Mouse (Mus musculus) midbrain, embryonic 13.5 days (tissue): ENCODE results near the gene Kif23. TPM values are rescaled to one million over a fixed set of nuclear protein-coding genes. Genes with fewer than 3 reads are reported as not detected.

Source experiments
- ATAC-seq: fragments of 200-750 bp; cut with Nextera tagmentation; 2 replicates; pipeline ENCODE4 v1.8.0; 2017; ENCODE audit warnings: mild to moderate bottlenecking, moderate TSS enrichment, moderate library complexity
- H3K27ac ChIP-seq: fragments of 300-500 bp; sonication (generic); 2 replicates; pipeline ENCODE4 v1.5.1; 2015; ENCODE audit warnings: inconsistent platforms, mild to moderate bottlenecking, moderate library complexity
- H3K27me3 ChIP-seq: fragments of 300-500 bp; sonication (generic); 2 replicates; pipeline ENCODE4 v1.6.1; 2015; ENCODE audit warnings: mild to moderate bottlenecking, inconsistent platforms
- H3K36me3 ChIP-seq: fragments of 300-500 bp; sonication (generic); 2 replicates; pipeline ENCODE4 v1.6.1; 2015; ENCODE audit warnings: mild to moderate bottlenecking, inconsistent platforms
- H3K4me1 ChIP-seq: fragments of 300-500 bp; sonication (generic); replicated peaks from 2 replicates; pipeline ENCODE4 v1.6.1; 2015; ENCODE audit warnings: inconsistent platforms
- H3K4me2 ChIP-seq: fragments of 300-500 bp; sonication (generic); replicated peaks from 2 replicates; pipeline ENCODE4 v1.6.1; 2015; ENCODE audit warnings: moderate library complexity, mild to moderate bottlenecking, inconsistent platforms
- H3K4me3 ChIP-seq: fragments of 300-500 bp; sonication (generic); replicated peaks from 2 replicates; pipeline ENCODE4 v1.5.1; 2015; ENCODE audit warnings: mild to moderate bottlenecking, inconsistent platforms
- H3K9ac ChIP-seq: fragments of 300-500 bp; sonication (generic); replicated peaks from 2 replicates; pipeline ENCODE4 v1.6.1; 2015; ENCODE audit warnings: mild to moderate bottlenecking, inconsistent platforms
- H3K9me3 ChIP-seq: fragments of 300-500 bp; sonication (generic); 2 replicates; pipeline ENCODE4 v1.6.1; 2016; ENCODE audit warnings: mild to moderate bottlenecking, inconsistent platforms
- WGBS: fragments of 180-500 bp; shearing (Covaris S2); methylation state at CpG from one replicate; pipeline ENCODE4 v1.1.7; 2015; 5-methylcytosine and 5-hydroxymethylcytosine counted together
- polyA plus RNA-seq: library from polyadenylated mRNA; unstranded; fragments of >200 nt; fragmentation: Nextera tagmentation; extraction: Ambion mirVana; gene quantifications from 2 replicates; pipeline ENCODE4 v1.2.1, GENCODE M21; 2015

The Kif23 gene
- polyA plus RNA-seq, 1 experiment from 2014 or later, result 40.1 TPM

DNA sequence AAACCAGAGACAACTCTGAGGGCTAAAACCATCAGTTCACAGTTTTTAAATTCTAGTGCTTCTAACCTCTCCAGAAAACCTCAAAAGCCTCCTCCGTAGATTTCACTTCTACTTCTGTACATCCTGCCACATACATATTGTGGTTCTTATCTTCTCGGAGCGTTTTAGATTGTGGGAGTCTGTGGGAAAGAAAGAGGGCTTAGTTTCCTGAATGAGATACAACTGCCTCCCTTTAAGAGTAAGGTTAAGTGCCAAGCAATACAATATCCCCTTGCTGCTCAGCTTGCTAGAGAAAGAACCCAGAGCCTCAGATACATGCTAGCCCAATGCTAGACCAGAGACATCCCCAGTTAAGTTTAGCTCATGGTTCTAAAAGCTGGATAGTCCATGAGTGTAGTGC lies 14.6 kb downstream of the Kif23 start:
- H3K27me3 ChIP-seq, result no peaks in the 10 kb centered on the region
- H3K36me3 ChIP-seq, result peaks cover 48% of the 10 kb centered on the region
- no peak overlapping the region for H3K27ac ChIP-seq
- H3K4me1 ChIP-seq, result no peaks in the 10 kb centered on the region
- no peaks in the 10 kb centered on the region for H3K9me3 ChIP-seq
- no peak for ATAC-seq
- WGBS, result 91% methylated on average over 3 of the region's 3 CpGs
- H3K4me3 ChIP-seq, result no peak overlapping the region
- H3K9ac ChIP-seq, result no peak overlapping the region
- no peak overlapping the region for H3K4me2 ChIP-seq

DNA sequence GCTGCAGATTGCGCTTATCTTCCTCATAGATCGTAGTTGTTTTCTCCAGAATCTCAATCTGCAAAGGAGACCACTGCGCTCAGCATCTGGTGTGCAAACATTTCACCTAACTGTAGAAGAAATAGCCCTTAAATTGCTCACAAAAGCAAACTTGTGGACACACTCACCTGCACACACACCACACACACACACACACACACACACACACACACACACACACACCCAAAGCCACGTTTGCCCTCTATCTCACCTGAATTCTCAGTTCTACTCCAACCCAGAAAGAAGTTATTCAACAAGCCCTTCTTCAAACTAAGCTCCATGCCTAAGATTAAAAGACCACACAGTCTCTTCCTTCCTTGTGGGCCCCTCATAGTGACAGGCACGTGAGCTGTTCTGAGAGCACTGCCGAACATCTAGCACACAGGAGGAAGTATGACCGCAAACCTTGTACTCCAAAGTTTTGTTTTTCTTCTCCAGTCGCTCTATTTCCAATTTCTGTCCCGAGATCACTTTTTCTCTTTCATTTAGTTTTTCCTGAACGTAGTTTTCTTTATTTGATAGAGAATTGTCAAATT lies 21.4 kb downstream of the Kif23 start:
- Histone ChIP-seq H3K9me3 (no peaks in the 10 kb centered on the region), H3K9ac (no peak overlapping the region), H3K4me3 (no peak overlapping the region), H3K4me2 (no peak overlapping the region), H3K36me3 (peaks cover 44% of the 10 kb centered on the region), H3K27me3 (no peaks in the 10 kb centered on the region), H3K4me1 (no peaks in the 10 kb centered on the region), H3K27ac (no peak overlapping the region)
- ATAC-seq, result no peak
- WGBS, result 92% methylated on average over 10 of the region's 10 CpGs

DNA sequence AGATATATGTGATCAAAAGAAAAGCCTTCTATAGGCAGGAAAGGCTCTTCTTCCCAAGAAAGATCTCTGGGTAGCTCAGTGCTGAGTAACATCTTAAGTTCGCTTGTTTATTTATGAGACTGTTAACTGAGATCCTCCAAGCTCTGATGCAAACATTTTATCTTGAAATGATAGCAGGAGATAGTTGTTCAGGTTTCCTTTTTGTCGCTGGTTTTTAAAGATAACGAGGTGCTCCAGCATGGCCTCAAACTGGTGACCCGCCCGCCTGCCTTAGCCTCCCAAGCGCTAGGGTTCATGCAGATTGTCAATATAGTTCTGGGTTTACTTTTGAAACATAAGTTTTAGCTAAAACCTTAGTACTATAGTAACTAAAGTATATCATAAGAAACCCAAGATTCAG lies 26.2 kb downstream of the Kif23 start:
- Histone ChIP-seq H3K36me3 (peaks cover 35% of the 10 kb centered on the region), H3K27me3 (no peaks in the 10 kb centered on the region), H3K4me3 (no peak overlapping the region), H3K4me1 (peaks cover 2% of the 10 kb centered on the region; the same call in 1 of the 2 replicates), H3K4me2 (no peak overlapping the region), H3K27ac (no peak overlapping the region), H3K9ac (no peak overlapping the region), H3K9me3 (no peaks in the 10 kb centered on the region)
- 96% methylated on average over 6 of the region's 6 CpGs for WGBS
- no peak for ATAC-seq

DNA sequence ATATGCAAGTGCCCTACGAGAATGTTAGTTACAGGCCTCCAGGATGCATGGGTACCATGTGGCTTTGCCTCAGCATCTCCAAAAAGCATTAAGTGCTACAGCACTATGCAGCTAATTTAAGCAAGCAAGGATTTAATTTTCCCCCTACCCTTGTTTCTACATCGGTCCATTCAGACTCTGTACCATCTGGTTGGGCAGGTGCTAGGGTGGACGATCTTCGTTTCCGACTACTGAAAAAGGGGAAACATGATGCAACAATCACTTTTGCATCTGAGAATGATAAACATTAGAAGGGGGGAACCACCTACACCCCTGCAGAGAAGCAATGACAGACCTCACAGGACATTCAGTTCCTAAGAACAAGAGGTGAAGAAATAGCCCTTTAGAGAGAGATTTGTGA lies 27.1 kb downstream of the Kif23 start:
- H3K4me3 ChIP-seq, result no peak overlapping the region
- H3K9me3 ChIP-seq, result no peaks in the 10 kb centered on the region
- ATAC-seq, result no peak
- WGBS, result 96% methylated on average over 5 of the region's 5 CpGs
- H3K4me1 ChIP-seq, result peaks cover 6% of the 10 kb centered on the region; the same call in 1 of the 2 replicates
- H3K4me2 ChIP-seq, result no peak overlapping the region
- H3K9ac ChIP-seq, result 0 out of 2 replicates have a peak overlapping the region, but pooled peaks have one; percentile 15
- no peaks in the 10 kb centered on the region for H3K27me3 ChIP-seq
- H3K36me3 ChIP-seq, result peaks cover 28% of the 10 kb centered on the region
- H3K27ac ChIP-seq, result no peak overlapping the region

DNA sequence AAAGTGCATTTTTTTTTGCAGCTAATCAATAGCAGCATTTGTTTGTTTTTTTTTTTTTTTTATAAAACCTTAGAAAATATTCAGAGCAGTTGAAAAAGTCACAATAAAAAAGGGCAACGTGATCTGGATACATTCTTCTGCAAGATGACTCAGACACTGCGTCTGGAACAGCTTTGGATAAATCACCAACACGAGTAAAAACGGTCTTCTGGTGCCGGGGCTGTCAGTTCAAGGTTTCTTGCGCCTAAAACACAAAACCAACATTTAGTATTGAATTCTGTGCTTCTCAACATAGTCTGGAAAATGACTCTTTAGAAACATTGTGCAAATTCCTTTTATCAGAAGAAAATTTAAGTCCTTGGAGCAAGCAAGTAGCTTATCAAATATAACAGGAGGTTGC lies 29.1 kb downstream of the Kif23 start:
- WGBS, result 93% methylated on average over 6 of the region's 6 CpGs

DNA sequence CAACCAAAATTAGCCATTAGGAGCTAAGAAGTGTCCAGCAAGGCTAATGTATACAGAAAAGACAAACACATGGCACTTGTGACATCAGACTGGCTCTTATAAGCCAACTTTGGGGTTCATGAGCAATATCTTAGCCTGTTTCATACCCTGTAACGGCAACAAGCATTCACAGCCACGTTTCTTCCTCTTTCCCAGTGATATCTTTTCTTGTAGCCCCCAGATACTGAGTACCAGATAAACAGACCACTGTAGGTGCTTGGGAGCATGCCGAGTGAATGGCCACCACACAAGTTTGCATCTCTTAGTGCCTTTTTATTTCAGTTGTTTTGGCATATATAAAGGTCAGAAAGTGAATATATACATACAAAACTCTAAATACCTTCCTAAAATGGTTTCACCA lies 29.6 kb downstream of the Kif23 start:
- H3K27me3 ChIP-seq, result no peaks in the 10 kb centered on the region
- H3K4me2 ChIP-seq, result no peak overlapping the region
- H3K9me3 ChIP-seq, result no peaks in the 10 kb centered on the region
- no peak overlapping the region for H3K4me3 ChIP-seq
- peaks cover 23% of the 10 kb centered on the region for H3K4me1 ChIP-seq
- ATAC-seq, result no peak
- H3K9ac ChIP-seq, result no peak overlapping the region
- no peak overlapping the region for H3K27ac ChIP-seq
- 89% methylated on average over 3 of the region's 3 CpGs for WGBS
- peaks cover 29% of the 10 kb centered on the region for H3K36me3 ChIP-seq

More for the DNA sequence above, 29.1 kb downstream of the Kif23 start:
- H3K9ac ChIP-seq, result no peak overlapping the region
- peaks cover 26% of the 10 kb centered on the region for H3K36me3 ChIP-seq
- H3K9me3 ChIP-seq, result no peaks in the 10 kb centered on the region
- peaks cover 20% of the 10 kb centered on the region for H3K4me1 ChIP-seq
- no peak for ATAC-seq
- no peak overlapping the region for H3K4me2 ChIP-seq
- no peaks in the 10 kb centered on the region for H3K27me3 ChIP-seq
- no peak overlapping the region for H3K27ac ChIP-seq
- no peak overlapping the region for H3K4me3 ChIP-seq

DNA sequence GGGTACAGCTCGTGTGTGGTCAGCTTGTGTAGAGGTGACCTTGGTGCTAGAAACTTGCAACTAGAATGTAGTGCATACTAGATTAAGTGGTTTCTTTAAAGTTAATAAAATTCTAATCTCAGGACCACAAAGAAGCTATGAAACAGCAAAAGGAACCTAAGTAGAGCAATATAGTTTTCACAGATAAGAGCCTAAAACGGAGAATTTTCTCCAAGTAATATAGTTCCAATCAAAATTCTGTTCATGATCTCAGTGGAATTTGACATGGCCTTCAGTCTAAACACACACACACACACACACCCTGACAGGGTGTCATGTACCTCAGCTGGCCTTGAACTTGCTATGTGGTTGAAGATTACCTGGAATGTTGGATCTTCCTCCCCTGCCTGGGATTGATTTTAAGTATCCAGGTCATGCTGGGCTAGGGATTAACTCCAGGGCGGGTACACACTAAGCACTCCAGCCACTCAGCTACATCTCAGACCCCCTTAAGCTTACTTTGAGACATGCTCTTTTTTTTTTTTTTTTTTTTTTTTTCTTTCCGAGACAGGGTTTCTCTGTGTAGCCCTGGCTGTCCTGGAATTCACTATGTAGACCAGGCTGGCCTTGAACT lies 31.1 kb downstream of the Kif23 start:
- Histone ChIP-seq H3K9ac (peak overlapping the region; percentile 69), H3K27me3 (no peaks in the 10 kb centered on the region), H3K36me3 (peaks cover 39% of the 10 kb centered on the region), H3K4me3 (peak overlapping the region; percentile 87), H3K4me1 (peaks cover 23% of the 10 kb centered on the region), H3K9me3 (no peaks in the 10 kb centered on the region), H3K4me2 (peak overlapping the region; percentile 80), H3K27ac (peak overlapping the region; percentile 92)
- 40% methylated on average over 4 of the region's 4 CpGs for WGBS
- no peak for ATAC-seq

DNA sequence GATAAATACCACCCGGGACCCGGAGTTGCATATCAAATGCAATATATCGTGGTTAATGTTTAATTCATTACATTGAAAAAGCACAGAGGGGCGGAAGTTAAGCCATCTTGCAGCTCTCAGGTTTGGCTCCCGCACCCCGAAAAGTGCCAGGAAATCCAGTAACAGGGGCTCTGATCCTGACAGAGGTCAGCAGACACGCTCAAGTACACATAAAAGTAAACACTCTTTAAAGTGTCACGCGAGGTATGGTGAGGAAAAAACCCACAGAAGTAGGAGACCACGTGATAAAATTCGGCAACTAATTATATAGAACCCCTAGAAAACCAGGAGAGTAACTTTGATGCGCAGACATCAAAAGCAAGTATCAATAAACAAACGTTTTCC lies 31.7 kb downstream of the Kif23 start:
- Histone ChIP-seq H3K36me3 (peaks cover 39% of the 10 kb centered on the region), H3K4me1 (peaks cover 23% of the 10 kb centered on the region), H3K9me3 (no peaks in the 10 kb centered on the region), H3K9ac (peak overlapping the region; percentile 69), H3K27me3 (no peaks in the 10 kb centered on the region), H3K4me3 (peak overlapping the region; percentile 87), H3K27ac (peak overlapping the region; percentile 92), H3K4me2 (peak overlapping the region; percentile 80)
- 4% methylated on average over 13 of the region's 13 CpGs for WGBS
- no peak for ATAC-seq

DNA sequence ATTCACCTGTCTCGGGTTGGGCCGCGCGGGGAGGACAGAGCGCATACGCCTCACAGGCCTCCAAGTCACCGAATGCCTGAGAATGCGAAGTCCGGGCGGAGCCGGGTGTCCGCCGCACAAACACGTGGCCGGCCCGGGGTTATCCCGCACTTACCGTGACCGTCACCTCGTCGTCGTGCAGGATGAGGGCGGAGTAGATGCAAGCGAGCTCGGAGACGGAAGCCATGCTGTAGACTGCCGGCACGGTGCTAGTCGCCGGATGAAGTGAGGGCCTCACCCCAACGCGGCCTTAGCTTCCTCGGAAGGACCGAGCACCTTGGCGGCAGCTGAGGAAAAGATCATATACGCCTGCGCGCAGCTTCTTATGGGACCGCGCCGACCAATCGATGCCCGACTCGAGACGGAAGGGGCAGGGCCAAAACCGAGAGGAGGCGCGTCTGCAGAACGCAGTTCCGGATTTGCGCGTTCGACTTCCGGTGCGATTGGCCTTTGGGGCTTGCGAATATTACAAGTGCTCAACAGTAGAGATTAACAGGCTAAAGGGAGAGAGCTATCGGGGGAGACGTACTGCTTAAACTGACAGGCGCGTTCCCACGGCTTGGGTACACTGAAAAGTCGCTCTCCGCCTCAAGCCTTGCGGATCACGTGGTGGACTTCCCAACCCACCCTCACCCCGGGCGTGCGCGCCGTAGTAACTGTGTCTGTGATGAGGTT lies 32.2 kb downstream of the Kif23 start, which contains the start of gene Rplp1:
TSS of gene Rplp1 (minus strand) at position 340 of the 714 bp plus-strand sequence.
- peak within 1 kb of the TSS; percentile 92 for H3K27ac ChIP-seq
- under 1% methylated on average over 70 of the region's 70 CpGs for WGBS
- H3K27me3 ChIP-seq, result no peaks in the 10 kb centered on the region
- no peaks in the 10 kb centered on the region for H3K9me3 ChIP-seq
- H3K4me3 ChIP-seq, result peak within 1 kb of the TSS; percentile 87
- peaks cover 23% of the 10 kb centered on the region for H3K4me1 ChIP-seq
- peak; percentile 98 for ATAC-seq
- H3K9ac ChIP-seq, result peak within 1 kb of the TSS; percentile 82
- H3K4me2 ChIP-seq, result peak within 1 kb of the TSS; percentile 90
- peaks cover 37% of the 10 kb centered on the region for H3K36me3 ChIP-seq

DNA sequence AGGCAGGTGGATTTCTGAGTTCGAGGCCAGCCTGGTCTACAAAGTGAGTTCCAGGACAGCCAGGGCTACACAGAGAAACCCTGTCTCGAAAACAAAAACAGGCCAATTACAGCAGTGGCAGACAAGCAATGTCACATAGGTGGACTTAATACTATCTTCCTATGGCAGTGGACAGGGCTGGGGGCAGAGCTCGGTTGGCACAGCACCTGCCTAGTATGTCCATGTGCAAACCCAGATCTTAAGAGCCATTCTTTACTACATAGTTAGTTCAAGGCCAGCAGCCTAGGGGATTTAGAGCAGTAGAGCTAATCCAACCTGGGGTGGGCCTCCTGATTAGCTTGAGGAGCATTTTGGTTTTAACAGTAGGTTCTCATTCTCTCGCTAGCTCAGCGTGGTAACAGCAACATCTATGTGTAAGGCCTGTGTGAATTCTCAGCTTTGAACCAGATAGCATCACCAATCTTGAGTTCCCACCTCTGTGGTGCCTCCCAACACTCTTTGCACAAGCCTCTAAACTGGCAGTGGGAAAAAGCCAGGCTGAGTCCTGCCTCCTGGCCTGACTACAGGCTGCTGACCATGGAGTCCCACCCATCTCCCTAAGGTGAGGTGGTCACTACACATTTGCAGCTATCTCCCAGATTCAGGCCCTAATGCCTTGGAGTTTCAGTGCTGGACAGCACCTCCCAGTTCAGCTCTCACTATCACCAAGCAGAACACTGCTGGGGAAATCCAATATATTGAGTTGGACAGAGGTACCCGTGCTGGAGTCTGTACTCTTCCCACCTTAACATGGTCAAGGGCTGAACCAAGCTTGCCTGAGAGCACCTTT lies 35.1 kb downstream of the Kif23 start:
- H3K4me1 ChIP-seq, result peaks cover 23% of the 10 kb centered on the region
- no peak overlapping the region for H3K4me3 ChIP-seq
- no peak overlapping the region for H3K9ac ChIP-seq
- H3K27me3 ChIP-seq, result no peaks in the 10 kb centered on the region
- no peak overlapping the region for H3K4me2 ChIP-seq
- H3K9me3 ChIP-seq, result no peaks in the 10 kb centered on the region
- H3K27ac ChIP-seq, result no peak overlapping the region
- ATAC-seq, result no peak
- H3K36me3 ChIP-seq, result peaks cover 24% of the 10 kb centered on the region
- 62% methylated on average over 6 of the region's 6 CpGs for WGBS

DNA sequence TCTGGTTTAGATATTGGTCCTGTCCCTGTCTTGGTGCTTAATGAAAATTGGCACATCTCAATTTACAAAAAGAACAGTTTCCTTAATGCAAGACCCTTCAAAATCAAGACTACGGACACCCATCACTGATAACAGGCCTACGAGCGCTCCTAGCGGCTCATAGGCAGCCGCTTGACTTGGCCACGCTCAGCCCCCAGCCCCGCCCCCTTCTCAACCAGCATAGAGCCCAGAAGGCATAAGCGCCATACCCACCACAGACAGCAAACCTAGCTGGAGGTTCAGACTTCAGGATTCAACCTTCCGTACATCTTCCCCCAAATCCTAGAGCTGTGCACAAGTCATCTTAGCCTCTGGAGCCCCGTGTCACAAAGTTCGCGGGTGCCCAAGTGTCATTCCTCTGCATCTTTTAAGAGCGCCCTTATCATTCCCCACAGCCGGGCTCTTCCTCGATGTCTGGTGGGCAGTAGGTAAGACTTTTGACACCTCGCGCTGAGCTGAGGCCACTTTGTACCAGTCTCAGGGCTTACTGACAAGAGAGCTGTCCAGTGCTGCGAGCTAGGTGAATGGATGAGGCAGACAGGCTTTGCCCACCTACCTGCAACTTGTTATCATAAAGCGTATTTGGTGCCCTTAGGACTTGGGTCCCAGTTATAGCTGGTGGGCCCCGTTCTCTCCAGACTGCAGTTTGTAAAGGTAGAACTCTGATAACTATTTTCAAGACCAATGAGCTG lies 35.9 kb downstream of the Kif23 start:
- WGBS, result 48% methylated on average over 20 of the region's 20 CpGs
- no peak overlapping the region for H3K4me2 ChIP-seq
- peaks cover 24% of the 10 kb centered on the region for H3K36me3 ChIP-seq
- no peaks in the 10 kb centered on the region for H3K9me3 ChIP-seq
- ATAC-seq, result no peak
- H3K4me3 ChIP-seq, result no peak overlapping the region
- H3K4me1 ChIP-seq, result peaks cover 23% of the 10 kb centered on the region
- no peak overlapping the region; the same call in 1 of the 2 replicates for H3K9ac ChIP-seq
- no peaks in the 10 kb centered on the region for H3K27me3 ChIP-seq
- no peak overlapping the region for H3K27ac ChIP-seq
